9 mouse cellular contexts compared by ENCODE assay signal in genomic region chr2:121141216-121142035, GRCm38 (mm10). TPM values are rescaled to one million over a fixed set of nuclear protein-coding genes. Genes with fewer than 3 reads are reported as not detected.
A peak's percentile ranks its signal among the peaks of the same experiment; 100 is the strongest.
DNase-seq lines count a peak whose midpoint lies in the region; ATAC-seq and TF ChIP-seq lines count a peak whose summit lies in the region.
"Had no signal": no experiment of that assay in that cellular context is flagged by ENCODE, and none has a peak within 500 bp of the region (broad histone marks: within the 10 kb centered on the region; RNA-seq: fewer than 3 reads in every experiment).

No protein-coding gene starts in this region.

- H3K4me3 ChIP-seq in ES-Bruce4 (ENCODE audit: low read depth, low read length) = peak overlapping the region; percentile 81; the same call in 1 of the 2 replicates
- peak overlapping the region; percentile 63 for H3K4me3 ChIP-seq in heart, embryonic 13.5 days
- H3K4me3 ChIP-seq in liver, embryonic 16.5 days (ENCODE audit: low read depth, low read length) = peak overlapping the region; percentile 89

- TF ChIP-seq POLR2A in ES-Bruce4 (IDR thresholded peaks at IDR 0.05; ENCODE audit: insufficient read depth, low read length) = no peak

- peaks cover 11% of the 10 kb centered on the region for H3K36me3 ChIP-seq in ES-Bruce4 (ENCODE audit: control insufficient read depth, insufficient read depth, low read length, poor library complexity, severe bottlenecking)
- peaks cover 46% of the 10 kb centered on the region for H3K36me3 ChIP-seq in heart, embryonic 13.5 days
- H3K36me3 ChIP-seq in liver, embryonic 16.5 days (ENCODE audit: control insufficient read depth, insufficient read depth) = peaks cover 7% of the 10 kb centered on the region

- peaks cover 1% of the 10 kb centered on the region for H3K4me1 ChIP-seq in ES-Bruce4 (ENCODE audit: control insufficient read depth, insufficient read depth, low read length)
- peaks cover 33% of the 10 kb centered on the region for H3K4me1 ChIP-seq in heart, embryonic 13.5 days
- peaks cover 28% of the 10 kb centered on the region for H3K4me1 ChIP-seq in liver, embryonic 16.5 days (ENCODE audit: control insufficient read depth, low read depth, low read length)

- H3K4me2 ChIP-seq in heart, embryonic 13.5 days = peak overlapping the region; percentile 85
- H3K4me2 ChIP-seq in liver, embryonic 16.5 days (ENCODE audit: low read depth, low read length) = peak overlapping the region; percentile 90

- 69% methylated on average over 16 of the region's 16 CpGs for WGBS in heart, embryonic 13.5 days
- WGBS in liver, embryonic 16.5 days (ENCODE audit: insufficient replicate concordance) = 66% methylated on average over 16 of the region's 16 CpGs

- TF ChIP-seq EP300 in ES-Bruce4 (IDR thresholded peaks at IDR 0.05; ENCODE audit: insufficient read depth, low read depth, low read length) = no peak

- no peak overlapping the region for H3K27ac ChIP-seq in ES-Bruce4 (ENCODE audit: insufficient read depth, low read length)
- peak overlapping the region; percentile 98 for H3K27ac ChIP-seq in heart, embryonic 13.5 days (replicated peaks)
- peak overlapping the region; percentile 92 for H3K27ac ChIP-seq in liver, embryonic 16.5 days (ENCODE audit: low read length)

- peak overlapping the region; percentile 79 for H3K9ac ChIP-seq in ES-Bruce4 (ENCODE audit: low read depth, poor library complexity, severe bottlenecking)
- H3K9ac ChIP-seq in heart, embryonic 13.5 days = peak overlapping the region; percentile 87
- H3K9ac ChIP-seq in liver, embryonic 16.5 days (ENCODE audit: low read depth, low read length) = peak overlapping the region; percentile 93

- no peak for TF ChIP-seq CTCF in ES-Bruce4 (IDR thresholded peaks at IDR 0.05; ENCODE audit: low read depth, low read length)

- no peaks in the 10 kb centered on the region for H3K27me3 ChIP-seq in ES-Bruce4 (ENCODE audit: control insufficient read depth, insufficient read depth, low read length, poor library complexity, severe bottlenecking)
- H3K27me3 ChIP-seq in heart, embryonic 13.5 days (replicated peaks) = no peaks in the 10 kb centered on the region
- H3K27me3 ChIP-seq in liver, embryonic 16.5 days (ENCODE audit: control insufficient read depth, insufficient read depth, low read depth, low read length) = no peaks in the 10 kb centered on the region
- H3K27me3 ChIP-seq: Patski had no signal

- no peaks in the 10 kb centered on the region for H3K9me3 ChIP-seq in ES-Bruce4 (replicated peaks; ENCODE audit: control insufficient read depth, insufficient read depth, low read length, poor library complexity, severe bottlenecking)
- H3K9me3 ChIP-seq in heart, embryonic 13.5 days = no peaks in the 10 kb centered on the region
- no peaks in the 10 kb centered on the region for H3K9me3 ChIP-seq in liver, embryonic 16.5 days (replicated peaks; ENCODE audit: control insufficient read depth, low read length)

- peak; percentile 59 for DNase-seq in heart, adult 11 months
- DNase-seq in heart, postnatal 4 days = no peak
- no peak for DNase-seq in gastrocnemius, postnatal 25 days
- no peak for DNase-seq in layer of hippocampus, postnatal 25 days (ENCODE audit: extremely low spot score in 1 of 2, low spot score in 1 of 2)
- no peak for DNase-seq in left cerebral cortex, adult 9 months (ENCODE audit: low spot score in 2 of 2)

- ATAC-seq in heart, embryonic 13.5 days (ENCODE audit: extremely low read depth, insufficient number of reproducible peaks, low FRiP score, low TSS enrichment) = no peak
- ATAC-seq in liver, embryonic 16.5 days (ENCODE audit: low read depth) = no peak

RNA-seq across cellular contexts. Expression of gene Lcmt2, which starts 1.0 kb away (rescaled TPM):
- 10 to 100 TPM; 11.2 to 14.3 TPM for total RNA-seq in heart, postnatal 4 days (2021)
- 3.1 and 3.3 TPM in 2 replicates for polyA plus RNA-seq in ES-Bruce4 (2011; ENCODE audit: insufficient read depth, insufficient read length, low read depth, missing spikeins)
- polyA plus RNA-seq in heart, embryonic 13.5 days (2015; fragmentation: Nextera tagmentation; extraction: Ambion mirVana) = 14.3 and 16.3 TPM in 2 replicates
- 9.4 and 10.5 TPM in 2 replicates for polyA plus RNA-seq in liver, embryonic 16.5 days (2015; fragmentation: Nextera tagmentation; extraction: Ambion mirVana)
- 1 to 10 TPM; 3.2 to 3.6 TPM for total RNA-seq in gastrocnemius, postnatal 25 days (2021)
- total RNA-seq in layer of hippocampus, postnatal 25 days (2021) = 1 to 10 TPM; 7.7 to 9.2 TPM

RNA-seq across cellular contexts. Expression of gene Adal, which starts 1.2 kb away (rescaled TPM):
- total RNA-seq in heart, postnatal 4 days (2021) = 10 to 100 TPM; 11.8 to 12.3 TPM
- polyA plus RNA-seq in ES-Bruce4 (2011; ENCODE audit: insufficient read depth, insufficient read length, low read depth, missing spikeins) = 11.1 and 12.2 TPM in 2 replicates
- polyA plus RNA-seq in heart, embryonic 13.5 days (2015; fragmentation: Nextera tagmentation; extraction: Ambion mirVana) = 11.1 and 11.3 TPM in 2 replicates
- 9.5 and 10.2 TPM in 2 replicates for polyA plus RNA-seq in liver, embryonic 16.5 days (2015; fragmentation: Nextera tagmentation; extraction: Ambion mirVana)
- total RNA-seq in gastrocnemius, postnatal 25 days (2021) = 10 to 100 TPM; 13.9 to 14.5 TPM
- 10 to 100 TPM; 17.9 to 19.6 TPM for total RNA-seq in layer of hippocampus, postnatal 25 days (2021)

RNA-seq across cellular contexts. Expression of gene Tubgcp4, which starts 29.0 kb away (rescaled TPM):
- total RNA-seq in heart, postnatal 4 days (2021) = 10 to 100 TPM; 23.5 to 23.8 TPM
- 42.5 and 52.4 TPM in 2 replicates for polyA plus RNA-seq in ES-Bruce4 (2011; ENCODE audit: insufficient read depth, insufficient read length, low read depth, missing spikeins)
- 32.4 and 32.5 TPM in 2 replicates for polyA plus RNA-seq in heart, embryonic 13.5 days (2015; fragmentation: Nextera tagmentation; extraction: Ambion mirVana)
- 19.0 and 20.5 TPM in 2 replicates for polyA plus RNA-seq in liver, embryonic 16.5 days (2015; fragmentation: Nextera tagmentation; extraction: Ambion mirVana)
- total RNA-seq in gastrocnemius, postnatal 25 days (2021) = 10 to 100 TPM in 1 of 2 experiments, 1 to 10 TPM in 1; 9.9 to 11.8 TPM
- total RNA-seq in layer of hippocampus, postnatal 25 days (2021) = 10 to 100 TPM; 34.8 to 37.8 TPM

RNA-seq across cellular contexts. Expression of gene Zscan29, which starts 29.5 kb away (rescaled TPM):
- total RNA-seq in heart, postnatal 4 days (2021) = 1 to 10 TPM; 7.6 to 8.3 TPM
- polyA plus RNA-seq in ES-Bruce4 (2011; ENCODE audit: insufficient read depth, insufficient read length, low read depth, missing spikeins) = 6.1 and 6.4 TPM in 2 replicates
- polyA plus RNA-seq in heart, embryonic 13.5 days (2015; fragmentation: Nextera tagmentation; extraction: Ambion mirVana) = 5.3 and 5.8 TPM in 2 replicates
- 3.9 and 4.4 TPM in 2 replicates for polyA plus RNA-seq in liver, embryonic 16.5 days (2015; fragmentation: Nextera tagmentation; extraction: Ambion mirVana)
- total RNA-seq in gastrocnemius, postnatal 25 days (2021) = 1 to 10 TPM; 4.5 to 4.6 TPM
- total RNA-seq in layer of hippocampus, postnatal 25 days (2021) = 1 to 10 TPM; 6.1 to 6.4 TPM

RNA-seq across cellular contexts. Expression of gene Tgm7, which starts 31.8 kb away (rescaled TPM):
- not detected for total RNA-seq in heart, postnatal 4 days (2021)
- polyA plus RNA-seq in ES-Bruce4 (2011; ENCODE audit: insufficient read depth, insufficient read length, low read depth, missing spikeins) = not detected in 2 replicates
- polyA plus RNA-seq in heart, embryonic 13.5 days (2015; fragmentation: Nextera tagmentation; extraction: Ambion mirVana) = not detected in 2 replicates
- polyA plus RNA-seq in liver, embryonic 16.5 days (2015; fragmentation: Nextera tagmentation; extraction: Ambion mirVana) = not detected in 2 replicates
- total RNA-seq in gastrocnemius, postnatal 25 days (2021) = not detected
- under 1 TPM; 0.15 to 0.16 TPM for total RNA-seq in layer of hippocampus, postnatal 25 days (2021)
- polyA plus RNA-seq: Patski had no signal
